9 mouse cellular contexts compared by ENCODE assay signal in genomic region chr15:86038802-86039201, GRCm38 (mm10). TPM values are rescaled to one million over a fixed set of nuclear protein-coding genes. Genes with fewer than 3 reads are reported as not detected.
DNase-seq lines count a peak whose midpoint lies in the region; ATAC-seq lines count a peak whose summit lies in the region.
"Had no signal": no experiment of that assay in that cellular context is flagged by ENCODE, and none has a peak within 500 bp of the region (broad histone marks: within the 10 kb centered on the region; RNA-seq: fewer than 3 reads in every experiment).

No protein-coding gene starts in this region.

- H3K4me2 ChIP-seq in kidney, embryonic 16.5 days (replicated peaks; ENCODE audit: low read depth, low read length) = no peak overlapping the region
- H3K4me2 ChIP-seq: stomach, embryonic 15.5 days had no signal

- H3K9me3 ChIP-seq in heart, embryonic 10.5 days = no peaks in the 10 kb centered on the region
- H3K9me3 ChIP-seq in kidney, embryonic 16.5 days (ENCODE audit: low read length) = no peaks in the 10 kb centered on the region
- H3K9me3 ChIP-seq: stomach, embryonic 15.5 days had no signal

- no peak overlapping the region for H3K9ac ChIP-seq in kidney, embryonic 16.5 days (replicated peaks; ENCODE audit: low read length)
- H3K9ac ChIP-seq: stomach, embryonic 15.5 days had no signal

- peaks cover 17% of the 10 kb centered on the region for H3K4me1 ChIP-seq in heart, embryonic 10.5 days
- H3K4me1 ChIP-seq in kidney, embryonic 16.5 days (ENCODE audit: insufficient read depth, low read length) = peaks cover 18% of the 10 kb centered on the region

- ATAC-seq in kidney, embryonic 16.5 days (ENCODE audit: low FRiP score, low TSS enrichment) = peak; percentile 33; the same call in 1 of the 2 replicates

- no peak overlapping the region for H3K4me3 ChIP-seq in heart, embryonic 10.5 days
- no peak overlapping the region for H3K4me3 ChIP-seq in kidney, embryonic 16.5 days (ENCODE audit: low read length)
- H3K4me3 ChIP-seq: stomach, embryonic 15.5 days had no signal

- no peaks in the 10 kb centered on the region for H3K36me3 ChIP-seq in heart, embryonic 10.5 days
- no peaks in the 10 kb centered on the region for H3K36me3 ChIP-seq in kidney, embryonic 16.5 days (ENCODE audit: insufficient read depth, low read length)
- H3K36me3 ChIP-seq: stomach, embryonic 15.5 days had no signal

- no peak overlapping the region for H3K27ac ChIP-seq in heart, embryonic 10.5 days
- H3K27ac ChIP-seq in kidney, embryonic 16.5 days (ENCODE audit: low read length) = no peak overlapping the region
- H3K27ac ChIP-seq: stomach, embryonic 15.5 days had no signal

- peak; percentile 74 to 80 for DNase-seq in CD8-positive naive resting alpha-beta T cell, adult 2 months (ENCODE audit: low read depth in 2 of 2, low spot score in 2 of 2)
- peak; percentile 66 to 68 for DNase-seq in adrenal gland, adult 18-20 months (ENCODE audit: low spot score in 2 of 2)
- peak; percentile 62 for DNase-seq in embryo, embryonic 11.5 days (ENCODE audit: low read depth, low spot score)
- DNase-seq in heart, embryonic 10.5 days (ENCODE audit: low spot score) = peak; percentile 86
- DNase-seq in lung, postnatal 10 days = peak; percentile 83
- DNase-seq in retina, embryonic 14.5 days (ENCODE audit: low spot score) = peak; percentile 89
- DNase-seq in urinary bladder, postnatal 25 days (ENCODE audit: low spot score) = peak; percentile 63

- 0% methylated on average over 2 of the region's 2 CpGs for WGBS in heart, embryonic 10.5 days
- 0% methylated on average over 2 of the region's 2 CpGs for WGBS in kidney, embryonic 16.5 days

- peaks cover 56% of the 10 kb centered on the region for H3K27me3 ChIP-seq in heart, embryonic 10.5 days (ENCODE audit: insufficient read depth, poor library complexity, severe bottlenecking)
- H3K27me3 ChIP-seq in kidney, embryonic 16.5 days (ENCODE audit: insufficient read depth, low read length) = peaks cover 13% of the 10 kb centered on the region

RNA-seq across cellular contexts. Expression of gene Celsr1, which starts 5.2 kb away (rescaled TPM):
- 1 to 10 TPM; 2.9 to 3.7 TPM for total RNA-seq in adrenal gland, adult 18-20 months (2021)
- 1.3 and 2.3 TPM in 2 replicates for polyA plus RNA-seq in heart, embryonic 10.5 days (2016; fragmentation: Nextera tagmentation; extraction: Ambion mirVana)
- 3.5 and 3.9 TPM in 2 replicates for polyA plus RNA-seq in kidney, embryonic 16.5 days (2015; fragmentation: Nextera tagmentation; extraction: Ambion mirVana)

RNA-seq across cellular contexts. Expression of gene Gramd4, which starts 18.7 kb away (rescaled TPM):
- total RNA-seq in adrenal gland, adult 18-20 months (2021) = 10 to 100 TPM; 12.7 to 14.6 TPM
- polyA plus RNA-seq in heart, embryonic 10.5 days (2016; fragmentation: Nextera tagmentation; extraction: Ambion mirVana) = 9.6 and 11.6 TPM in 2 replicates
- polyA plus RNA-seq in kidney, embryonic 16.5 days (2015; fragmentation: Nextera tagmentation; extraction: Ambion mirVana) = 12.1 and 14.9 TPM in 2 replicates
